Mouse (Mus musculus) neural tube, embryonic 11.5 days (tissue): ENCODE results near the gene Scgb1b19. TPM values are rescaled to one million over a fixed set of nuclear protein-coding genes. Genes with fewer than 3 reads are reported as not detected.
"Not testable (repeated sequence)": the region's sequence is repeated elsewhere in the genome, so short reads cannot be mapped to it uniquely, and the experiment has no call there.

ENCODE experiments used
- ATAC-seq: fragments of 200-750 bp; cut with Nextera tagmentation; 2 replicates; pipeline ENCODE4 v1.8.0; 2017; ENCODE audit warnings: moderate number of reproducible peaks, mild to moderate bottlenecking, moderate TSS enrichment, moderate library complexity; ENCODE audit not compliant: insufficient read depth, low FRiP score, low TSS enrichment
- DNase-seq: peaks from one replicate; pipeline ENCODE4 v3.0.0-alpha.2; 2015; ENCODE audit warnings: low spot score
- H3K27ac ChIP-seq: fragments of 300-500 bp; sonication (generic); 2 replicates; pipeline ENCODE4 v1.5.1; 2014; ENCODE audit warnings: low read depth, mild to moderate bottlenecking, low read length
- H3K27me3 ChIP-seq: fragments of 300-500 bp; sonication (generic); 2 replicates; pipeline ENCODE4 v1.6.1; 2014; ENCODE audit warnings: mild to moderate bottlenecking, low read length, mixed read lengths; ENCODE audit not compliant: control insufficient read depth, insufficient read depth
- H3K36me3 ChIP-seq: fragments of 300-500 bp; sonication (generic); 2 replicates; pipeline ENCODE4 v1.6.1; 2014; ENCODE audit warnings: mild to moderate bottlenecking, low read length, moderate library complexity, mixed read lengths; ENCODE audit not compliant: control insufficient read depth, insufficient read depth
- H3K4me1 ChIP-seq: fragments of 300-500 bp; sonication (generic); 2 replicates; pipeline ENCODE4 v1.6.1; 2014; ENCODE audit warnings: low read length, mixed read lengths; ENCODE audit not compliant: control insufficient read depth, insufficient read depth
- H3K4me2 ChIP-seq: fragments of 300-500 bp; sonication (generic); 2 replicates; pipeline ENCODE4 v1.6.1; 2014; ENCODE audit warnings: low read depth, mild to moderate bottlenecking, moderate library complexity
- H3K4me3 ChIP-seq: fragments of 300-500 bp; sonication (generic); 2 replicates; pipeline ENCODE4 v1.5.1; 2014; ENCODE audit warnings: low read depth, low read length
- H3K9ac ChIP-seq: fragments of 300-500 bp; sonication (generic); 2 replicates; pipeline ENCODE4 v1.6.1; 2014; ENCODE audit warnings: mild to moderate bottlenecking, low read length
- H3K9me3 ChIP-seq: fragments of 300-500 bp; sonication (generic); 2 replicates; pipeline ENCODE4 v1.6.1; 2016; ENCODE audit warnings: low read length; ENCODE audit not compliant: control insufficient read depth
- WGBS: fragments of 180-500 bp; shearing (Covaris S2); extraction: QIAGEN DNeasy Blood & Tissue Kit; methylation state at CpG from one replicate; pipeline ENCODE4 v1.1.7; 2014; 5-methylcytosine and 5-hydroxymethylcytosine counted together
- polyA plus RNA-seq: library from polyadenylated mRNA; unstranded; fragments of >200 nt; fragmentation: Nextera tagmentation; extraction: Ambion mirVana; gene quantifications from 2 replicates; pipeline ENCODE4 v1.2.1, GENCODE M21; 2014

The Scgb1b19 gene
- not detected in 2 replicates for polyA plus RNA-seq

- not testable (repeated sequence) for H3K9me3 ChIP-seq, H3K27ac ChIP-seq, H3K27me3 ChIP-seq, DNase-seq, H3K9ac ChIP-seq, ATAC-seq, H3K4me3 ChIP-seq, H3K36me3 ChIP-seq, H3K4me1 ChIP-seq, H3K4me2 ChIP-seq
- WGBS: 60% methylated on average over 2 of the region's 3 CpGs
These were observed at the start of gene Scgb1b19 for GRCm38 (mm10) chr7:33286991-33287390. Gene Scgb1b19, plus strand, starts transcription at chr7:33287291.

DNA sequence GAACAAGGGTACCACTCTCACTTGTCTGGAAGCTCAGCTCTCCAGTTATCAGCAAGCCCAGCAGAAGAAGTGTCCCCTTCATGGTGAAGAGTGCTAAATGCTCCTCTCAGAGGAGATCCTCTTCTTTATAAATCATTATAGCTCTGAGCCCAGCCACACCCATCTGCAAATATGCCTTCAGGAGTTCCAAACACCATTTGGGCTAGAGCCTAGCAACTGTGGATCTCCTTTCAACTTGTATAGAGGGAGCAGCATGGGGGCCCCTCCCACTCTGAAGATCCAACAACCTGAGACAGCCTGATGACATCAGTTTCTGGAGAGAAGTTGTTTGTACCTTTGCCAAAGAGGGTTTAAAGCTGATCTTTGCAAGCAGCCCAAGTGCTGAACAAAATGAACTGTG, 6.9 kb upstream of the Scgb1b19 start, which contains the start of gene Scgb2b19:
Gene Scgb2b19, minus strand, starts transcription at position 101 of the 400 bp plus-strand sequence.
- DNase-seq, ATAC-seq, H3K9ac ChIP-seq, H3K4me1 ChIP-seq, H3K27ac ChIP-seq, H3K4me2 ChIP-seq, H3K4me3 ChIP-seq, H3K9me3 ChIP-seq, H3K36me3 ChIP-seq, H3K27me3 ChIP-seq: not testable (repeated sequence)

Other genes starting within 250 kb of the Scgb1b19 start
- gene Scgb2b17, start 230.7 kb upstream of the Scgb1b19 start, polyA plus RNA-seq: not detected in 2 replicates
- gene Scgb1b17, start 223.8 kb upstream of the Scgb1b19 start, polyA plus RNA-seq: not detected in 2 replicates
- gene Scgb2b18, start 113.4 kb upstream of the Scgb1b19 start, polyA plus RNA-seq: not detected in 2 replicates
- gene Scgb1b18, start 101.7 kb upstream of the Scgb1b19 start, polyA plus RNA-seq: not detected in 2 replicates
- gene Scgb2b19, start 7.0 kb upstream of the Scgb1b19 start, polyA plus RNA-seq: not detected in 2 replicates
- not detected in 2 replicates for gene Scgb2b20, start 79.0 kb downstream of the Scgb1b19 start, polyA plus RNA-seq
- gene Scgb1b20, start 85.9 kb downstream of the Scgb1b19 start, polyA plus RNA-seq: not detected in 2 replicates
- gene Scgb2b21, start 233.2 kb downstream of the Scgb1b19 start, polyA plus RNA-seq: not detected in 2 replicates